Mouse (Mus musculus) C2C12 (cell line): ENCODE measurements around the gene Gas2l2. TPM values are rescaled to one million over a fixed set of nuclear protein-coding genes. Genes with fewer than 3 reads are reported as not detected.

Source experiments
- H3K27me3 ChIP-seq: one replicate; pipeline ENCODE4 v1.6.1; 2011; ENCODE audit not compliant: control insufficient read depth, insufficient read depth, insufficient read length
- H3K36me3 ChIP-seq: one replicate; pipeline ENCODE4 v1.6.1; 2011; ENCODE audit not compliant: control insufficient read depth, insufficient read depth
- H3K4me3 ChIP-seq: one replicate; pipeline ENCODE4 v1.5.1; 2011; ENCODE audit warnings: mild to moderate bottlenecking, control low read depth; ENCODE audit not compliant: poor library complexity, insufficient read depth, severe bottlenecking
- H3K79me2 ChIP-seq: one replicate; pipeline ENCODE4 v1.6.1; 2011; ENCODE audit not compliant: control insufficient read depth, insufficient read depth
- H3K79me3 ChIP-seq: one replicate; pipeline ENCODE4 v1.6.1; 2011; ENCODE audit warnings: low read depth, control low read depth
- H3ac ChIP-seq: one replicate; pipeline ENCODE3; 2011; ENCODE audit warnings: low read depth; ENCODE audit not compliant: control insufficient read depth, insufficient read length
- CEBPB ChIP-seq: IDR thresholded peaks from one replicate; pipeline ENCODE4 v1.6.1; 2011; ENCODE audit warnings: low read depth, mild to moderate bottlenecking, control low read depth, moderate library complexity
- CTCF ChIP-seq: IDR thresholded peaks from one replicate; pipeline ENCODE4 v1.5.1; 2011; ENCODE audit not compliant: control insufficient read depth, insufficient read depth, insufficient read length
- FOSL1 ChIP-seq: IDR thresholded peaks from one replicate; pipeline ENCODE4 v1.8.0; 2011; ENCODE audit warnings: mild to moderate bottlenecking, low read length; ENCODE audit not compliant: poor library complexity, insufficient read depth, severe bottlenecking
- MAX ChIP-seq: IDR thresholded peaks from one replicate; pipeline ENCODE4 v1.6.1; 2011; ENCODE audit warnings: mild to moderate bottlenecking, control low read depth
- MYOD1 ChIP-seq: IDR thresholded peaks from one replicate; pipeline ENCODE4 v1.6.1; 2011; ENCODE audit warnings: low read depth; ENCODE audit not compliant: control insufficient read depth, insufficient read length
- MYOG ChIP-seq: IDR thresholded peaks from one replicate; pipeline ENCODE4 v1.6.1; 2011; ENCODE audit not compliant: control insufficient read depth, insufficient read length; ENCODE audit errors: extremely low read depth
- USF1 ChIP-seq: IDR thresholded peaks from one replicate; pipeline ENCODE4 v1.6.1; 2011; ENCODE audit warnings: low read depth, mild to moderate bottlenecking, control low read depth, moderate library complexity
- polyA plus RNA-seq: library from polyadenylated mRNA; unstranded; fragments of >200 nt; fragmentation: generic; extraction: Trizol; gene quantifications from one replicate; pipeline ENCODE4 v1.2.1, GENCODE M21; 2012; ENCODE audit warnings: missing spikeins

Gas2l2 gene
- polyA plus RNA-seq, 1 experiment, result not detected

GRCm38 (mm10) chr11:83409792-83410291, 19.4 kb downstream of the Gas2l2 start:
- Histone ChIP-seq H3K4me3 (no peak overlapping the region), H3K79me3 (no peaks in the 10 kb centered on the region), H3ac (no peak overlapping the region), H3K79me2 (no peaks in the 10 kb centered on the region), H3K27me3 (peaks cover 42% of the 10 kb centered on the region), H3K36me3 (no peaks in the 10 kb centered on the region)
- TF ChIP-seq USF1 (no peak), MYOG (no peak), CTCF (no peak)

DNA sequence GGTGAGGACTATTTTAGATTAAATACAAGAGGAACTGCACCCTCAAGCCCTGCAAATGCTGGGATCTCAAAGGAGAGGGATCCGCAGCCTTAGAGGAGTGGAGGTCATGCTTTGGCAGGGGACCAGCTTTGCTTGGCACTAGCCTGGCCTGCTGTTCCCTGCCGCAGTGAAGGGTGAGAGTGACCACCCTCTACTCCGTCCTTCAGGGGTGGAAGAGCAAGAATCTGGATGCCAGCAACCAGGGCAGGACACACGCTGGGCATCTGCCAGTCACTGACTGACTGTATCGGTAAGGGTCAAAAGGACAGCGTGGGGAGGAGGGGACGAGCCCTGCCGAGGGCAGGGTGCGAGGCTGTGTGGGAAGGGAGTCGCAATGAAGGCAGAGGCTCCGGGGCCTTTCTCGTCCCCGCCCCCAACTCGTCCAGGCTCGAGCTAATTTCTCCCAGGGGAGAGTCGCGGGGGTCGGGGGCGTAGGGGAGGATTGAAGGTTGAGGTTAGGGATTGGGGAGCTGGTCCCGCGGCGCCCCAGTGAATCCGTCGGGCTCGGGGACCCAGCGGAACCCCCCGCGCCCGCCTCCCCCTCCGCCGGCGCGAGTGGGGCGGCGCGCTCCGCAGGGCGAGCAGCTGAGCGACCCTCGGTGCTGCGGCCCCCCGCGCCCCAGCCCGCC, 20.0 kb downstream of the Gas2l2 start, which contains the start of gene Rasl10b:
Gene Rasl10b (plus strand): TSS at position 51 of the 668 bp plus-strand sequence.
- H3K36me3 ChIP-seq, result peaks cover 4% of the 10 kb centered on the region
- peaks cover 42% of the 10 kb centered on the region for H3K27me3 ChIP-seq
- H3K79me3 ChIP-seq, result no peaks in the 10 kb centered on the region
- H3ac ChIP-seq, result no peak within 1 kb of the TSS
- no peak for TF ChIP-seq FOSL1
- no peak for TF ChIP-seq CEBPB
- TF ChIP-seq CTCF, result no peak
- no peak for TF ChIP-seq MYOG
- no peak for TF ChIP-seq MAX
- TF ChIP-seq USF1, result no peak
- no peak for TF ChIP-seq MYOD1
- H3K4me3 ChIP-seq, result no peak within 1 kb of the TSS
- H3K79me2 ChIP-seq, result no peaks in the 10 kb centered on the region

GRCm38 (mm10) chr11:83408242-83408641, 21.0 kb downstream of the Gas2l2 start:
- Histone ChIP-seq H3K79me2 (no peaks in the 10 kb centered on the region), H3K27me3 (peaks cover 41% of the 10 kb centered on the region), H3ac (no peak overlapping the region), H3K79me3 (no peaks in the 10 kb centered on the region), H3K36me3 (peaks cover 7% of the 10 kb centered on the region), H3K4me3 (no peak overlapping the region)
- TF ChIP-seq CEBPB (no peak), CTCF (no peak), MYOG (no peak), MAX (no peak), FOSL1 (no peak), USF1 (no peak), MYOD1 (no peak)

DNA sequence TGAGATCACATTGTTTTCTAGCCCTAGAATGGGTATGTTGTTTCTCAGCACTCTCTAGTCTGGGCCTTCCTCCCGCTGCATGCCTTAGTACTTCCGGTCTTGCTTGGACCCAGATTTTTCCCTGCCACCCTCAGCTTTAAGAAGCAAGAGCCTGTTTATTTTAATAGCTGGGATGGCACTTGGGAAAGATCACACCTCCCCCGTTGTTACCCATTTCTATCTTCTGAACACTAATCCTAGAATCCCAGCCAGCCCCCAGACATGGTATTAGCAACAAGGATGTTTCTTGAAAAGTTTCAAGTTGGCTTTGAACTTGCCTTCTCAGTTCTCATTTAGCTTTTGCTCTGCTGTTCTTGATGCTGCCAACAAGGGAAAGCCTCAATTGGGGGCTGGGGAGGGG, 22.9 kb downstream of the Gas2l2 start:
- TF ChIP-seq USF1 (no peak), FOSL1 (no peak), MAX (no peak), CTCF (no peak), MYOD1 (no peak), CEBPB (no peak), MYOG (no peak)
- H3K79me3 ChIP-seq, result no peaks in the 10 kb centered on the region
- no peak overlapping the region for H3K4me3 ChIP-seq
- peaks cover 23% of the 10 kb centered on the region for H3K27me3 ChIP-seq
- no peak overlapping the region for H3ac ChIP-seq
- H3K79me2 ChIP-seq, result no peaks in the 10 kb centered on the region
- peaks cover 24% of the 10 kb centered on the region for H3K36me3 ChIP-seq

- H3K4me3 ChIP-seq, result no peak overlapping the region
- H3K79me3 ChIP-seq, result no peaks in the 10 kb centered on the region
- no peak overlapping the region for H3ac ChIP-seq
- no peaks in the 10 kb centered on the region for H3K27me3 ChIP-seq
- no peak for TF ChIP-seq CTCF
- no peak for TF ChIP-seq CEBPB
- TF ChIP-seq FOSL1, result no peak
- TF ChIP-seq MYOG, result no peak
- TF ChIP-seq USF1, result no peak
- TF ChIP-seq MAX, result no peak
- no peak for TF ChIP-seq MYOD1
- H3K36me3 ChIP-seq, result peaks cover 48% of the 10 kb centered on the region
- H3K79me2 ChIP-seq, result no peaks in the 10 kb centered on the region
Measured at GRCm38 (mm10) chr11:83403787-83404186, 25.5 kb downstream of the Gas2l2 start.

DNA sequence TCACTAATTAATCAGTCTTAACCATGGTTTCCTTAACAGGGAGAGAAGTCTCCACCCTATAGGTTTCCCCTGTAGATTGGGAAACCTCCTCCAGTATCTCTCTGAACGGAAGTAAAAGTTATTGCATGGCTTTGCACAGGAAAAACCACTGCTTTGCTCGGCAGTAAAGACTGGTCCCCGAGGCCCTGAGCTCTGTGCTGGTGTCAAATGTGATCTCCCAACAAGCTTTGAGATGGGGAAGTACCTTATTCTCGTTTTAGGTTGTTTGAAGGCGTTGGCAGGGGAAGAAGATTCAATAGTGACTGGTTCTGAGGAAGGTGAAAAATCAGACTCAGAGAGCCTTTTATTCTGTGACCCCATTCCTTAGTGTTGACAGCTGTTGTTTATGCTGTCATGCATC, 30.5 kb downstream of the Gas2l2 start:
- H3K79me2 ChIP-seq, result no peaks in the 10 kb centered on the region
- H3ac ChIP-seq, result no peak overlapping the region
- H3K36me3 ChIP-seq, result peaks cover 83% of the 10 kb centered on the region
- no peaks in the 10 kb centered on the region for H3K79me3 ChIP-seq
- H3K4me3 ChIP-seq, result no peak overlapping the region
- no peaks in the 10 kb centered on the region for H3K27me3 ChIP-seq
- TF ChIP-seq MAX, result no peak
- TF ChIP-seq MYOD1, result no peak
- TF ChIP-seq FOSL1, result no peak
- TF ChIP-seq CTCF, result no peak
- TF ChIP-seq CEBPB, result no peak
- no peak for TF ChIP-seq USF1
- no peak for TF ChIP-seq MYOG
